Mouse (Mus musculus): ENCODE measurements around the gene Lsm7. TPM values are rescaled to one million over a fixed set of nuclear protein-coding genes. Genes with fewer than 3 reads are reported as not detected.

The Lsm7 gene
- total and polyA plus RNA-seq, 3 experiments: 198 to 411 (median 374) TPM

DNA sequence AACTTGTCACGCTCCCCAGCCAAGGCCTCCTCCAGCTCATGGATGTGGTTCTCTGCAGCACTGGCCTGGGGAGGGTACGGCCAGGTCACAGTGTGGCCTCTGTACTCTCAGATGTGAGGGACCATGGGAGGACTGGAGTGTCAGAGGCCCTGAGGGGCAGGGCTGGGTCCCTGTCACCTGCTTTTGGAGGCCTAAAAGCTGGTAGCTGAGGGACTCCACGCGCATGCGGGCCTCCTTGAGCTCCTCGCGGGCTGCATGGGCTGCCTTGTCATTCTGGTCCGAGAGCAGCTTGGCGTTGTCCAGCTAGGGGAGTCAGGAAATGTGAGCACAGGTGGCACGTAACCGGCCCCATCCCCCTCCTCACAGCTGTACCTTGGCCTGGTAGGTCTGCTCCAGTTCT lies 49.7 kb upstream of the Lsm7 start:
- no peak for DNase-seq (ENCODE audit: extremely low read depth)
- Histone ChIP-seq H3K4me2 (ENCODE audit: insufficient read depth, low read depth, poor library complexity, severe bottlenecking) (no peak overlapping the region), H3K36me3 (replicated peaks in 1 of 2; ENCODE audit: control insufficient read depth in 1 of 2, insufficient read depth in 1 of 2, low read length in 1 of 2) (peaks cover 40 to 84% of the 10 kb centered on the region in 2 experiments), H3K9ac (ENCODE audit: insufficient read depth, low read depth) (no peak overlapping the region), H3K27me3 (replicated peaks) (no peaks in the 10 kb centered on the region), H3K27ac (ENCODE audit: insufficient read depth, low read depth) (no peak overlapping the region), H3K79me2 (replicated peaks; ENCODE audit: control insufficient read depth, extremely low read depth, insufficient read depth, poor library complexity, severe bottlenecking) (peaks cover 3% of the 10 kb centered on the region; the same call in 1 of the 2 replicates), H3K4me1 (ENCODE audit: control insufficient read depth in 1 of 2, insufficient read depth in 2 of 2) (peaks cover 6 to 8% of the 10 kb centered on the region in 2 experiments; a peak in 3 of 4 replicates), H3K4me3 (replicated peaks in 1 of 3; ENCODE audit: low read depth in 2 of 3, low read length in 2 of 3, poor library complexity in 1 of 3) (no peak overlapping the region), H3K9me3 (replicated peaks; ENCODE audit: low read length) (no peaks in the 10 kb centered on the region)
- no peak for TF ChIP-seq RAD21 (IDR thresholded peaks at IDR 0.05; ENCODE audit: low read depth, low read length)
- TF ChIP-seq NELFE (IDR thresholded peaks at IDR 0.05; ENCODE audit: low read depth, low read length): no peak
- no peak for TF ChIP-seq USF2 (conservative IDR thresholded peaks at IDR 0.05; ENCODE audit: low read depth, low read length)
- no peak for TF ChIP-seq UBTF (IDR thresholded peaks at IDR 0.05; ENCODE audit: low read depth, low read length)
- TF ChIP-seq CHD1 (IDR thresholded peaks at IDR 0.05; ENCODE audit: low read depth, low read length): no peak
- no peak for TF ChIP-seq E2F4 (IDR thresholded peaks at IDR 0.05; ENCODE audit: insufficient replicate concordance, low read depth, low read length)
- TF ChIP-seq USF1 (IDR thresholded peaks at IDR 0.05; ENCODE audit: low read depth, low read length): no peak
- in situ Hi-C loops (cut with MboI; ENCODE audit: low pct_ligation_motif_present, low pct_unique_long_range_greater_than_20kb, low sequenced_read_pairs): no loop called here
- dilution Hi-C loops (cut with MboI; ENCODE audit: extremely low pct_ligation_motif_present, extremely low pct_unique_long_range_greater_than_20kb, low sequenced_read_pairs): no loop called here

GRCm38 (mm10) chr10:80904004-80904693 lies 49.1 kb upstream of the Lsm7 start:
- no peak for TF ChIP-seq MXI1 (IDR thresholded peaks at IDR 0.05; ENCODE audit: low read depth, low read length)
- Histone ChIP-seq H3K27me3 (replicated peaks) (no peaks in the 10 kb centered on the region), H3K27ac (ENCODE audit: insufficient read depth, low read depth) (no peak overlapping the region), H3K4me3 (replicated peaks in 1 of 3; ENCODE audit: low read depth in 2 of 3, low read length in 2 of 3, poor library complexity in 1 of 3) (no peak overlapping the region), H3K9ac (ENCODE audit: insufficient read depth, low read depth) (no peak overlapping the region), H3K4me1 (ENCODE audit: control insufficient read depth in 1 of 2, insufficient read depth in 2 of 2) (peaks cover 5 to 14% of the 10 kb centered on the region in 2 experiments; a peak in 3 of 4 replicates), H3K4me2 (ENCODE audit: insufficient read depth, low read depth, poor library complexity, severe bottlenecking) (no peak overlapping the region), H3K36me3 (replicated peaks in 1 of 2; ENCODE audit: control insufficient read depth in 1 of 2, insufficient read depth in 1 of 2, low read length in 1 of 2) (peaks cover 37 to 84% of the 10 kb centered on the region in 2 experiments), H3K79me2 (replicated peaks; ENCODE audit: control insufficient read depth, extremely low read depth, insufficient read depth, poor library complexity, severe bottlenecking) (peaks cover 8% of the 10 kb centered on the region; the same call in 1 of the 2 replicates), H3K9me3 (replicated peaks; ENCODE audit: low read length) (no peaks in the 10 kb centered on the region)
- no peak for DNase-seq (ENCODE audit: extremely low read depth)
- in situ Hi-C loops (cut with MboI; ENCODE audit: low pct_ligation_motif_present, low pct_unique_long_range_greater_than_20kb, low sequenced_read_pairs) (no loop called here), dilution Hi-C loops (cut with MboI; ENCODE audit: extremely low pct_ligation_motif_present, extremely low pct_unique_long_range_greater_than_20kb, low sequenced_read_pairs) (no loop called here)

- no peaks in the 10 kb centered on the region for H3K9me3 ChIP-seq (replicated peaks; ENCODE audit: low read length)
- H3K4me1 ChIP-seq (ENCODE audit: control insufficient read depth in 1 of 2, insufficient read depth in 2 of 2): peaks cover 8 to 21% of the 10 kb centered on the region in 2 experiments; a peak in 3 of 4 replicates
- no peaks in the 10 kb centered on the region for H3K27me3 ChIP-seq (replicated peaks)
- DNase-seq (ENCODE audit: extremely low read depth): no peak
- no peak overlapping the region for H3K4me2 ChIP-seq (ENCODE audit: insufficient read depth, low read depth, poor library complexity, severe bottlenecking)
- dilution Hi-C loops (cut with MboI; ENCODE audit: extremely low pct_ligation_motif_present, extremely low pct_unique_long_range_greater_than_20kb, low sequenced_read_pairs) (no loop called here), in situ Hi-C loops (cut with MboI; ENCODE audit: low pct_ligation_motif_present, low pct_unique_long_range_greater_than_20kb, low sequenced_read_pairs) (no loop called here)
- H3K36me3 ChIP-seq (replicated peaks in 1 of 2; ENCODE audit: control insufficient read depth in 1 of 2, insufficient read depth in 1 of 2, low read length in 1 of 2): peaks cover 42 to 84% of the 10 kb centered on the region in 2 experiments
- no peak overlapping the region for H3K4me3 ChIP-seq (replicated peaks in 1 of 3; ENCODE audit: low read depth in 2 of 3, low read length in 2 of 3, poor library complexity in 1 of 3)
- no peak overlapping the region for H3K9ac ChIP-seq (ENCODE audit: insufficient read depth, low read depth)
- TF ChIP-seq TCF12 (IDR thresholded peaks at IDR 0.05; ENCODE audit: low read depth, low read length) (no peak), MAFK (IDR thresholded peaks at IDR 0.05; ENCODE audit: insufficient replicate concordance, low read length) (no peak), CTCF (conservative IDR thresholded peaks at IDR 0.05 in 1 of 2, IDR thresholded peaks at IDR 0.05 in 1 of 2; ENCODE audit: low read depth in 2 of 2, low read length in 2 of 2) (no peak), PAX5 (IDR thresholded peaks at IDR 0.05; ENCODE audit: low read length) (no peak), MXI1 (IDR thresholded peaks at IDR 0.05; ENCODE audit: low read depth, low read length) (no peak), SMC3 (IDR thresholded peaks at IDR 0.05; ENCODE audit: low read depth, low read length) (no peak), TBP (conservative IDR thresholded peaks at IDR 0.05; ENCODE audit: low read depth, low read length) (no peak), E2F4 (IDR thresholded peaks at IDR 0.05; ENCODE audit: insufficient replicate concordance, low read depth, low read length) (no peak), MEF2A (IDR thresholded peaks at IDR 0.05; ENCODE audit: borderline replicate concordance, low read depth, low read length) (no peak)
- H3K79me2 ChIP-seq (replicated peaks; ENCODE audit: control insufficient read depth, extremely low read depth, insufficient read depth, poor library complexity, severe bottlenecking): peaks cover 10% of the 10 kb centered on the region; the same call in 1 of the 2 replicates
- no peak overlapping the region for H3K27ac ChIP-seq (ENCODE audit: insufficient read depth, low read depth)
Measured at GRCm38 (mm10) chr10:80903282-80903681, 48.3 kb upstream of the Lsm7 start.

Data from CH12.LX (cell line).